Mouse (Mus musculus): Measurements from ENCODE around the gene Eif1. TPM values are rescaled to one million over a fixed set of nuclear protein-coding genes. Genes with fewer than 3 reads are reported as not detected.
"Not testable (repeated sequence)": the region's sequence is repeated elsewhere in the genome, so short reads cannot be mapped to it uniquely, and the experiment has no call there.

Eif1 gene
- total RNA-seq (2021) = 1,000 to 10,000 TPM; 1,270 to 1,308 TPM

DNA sequence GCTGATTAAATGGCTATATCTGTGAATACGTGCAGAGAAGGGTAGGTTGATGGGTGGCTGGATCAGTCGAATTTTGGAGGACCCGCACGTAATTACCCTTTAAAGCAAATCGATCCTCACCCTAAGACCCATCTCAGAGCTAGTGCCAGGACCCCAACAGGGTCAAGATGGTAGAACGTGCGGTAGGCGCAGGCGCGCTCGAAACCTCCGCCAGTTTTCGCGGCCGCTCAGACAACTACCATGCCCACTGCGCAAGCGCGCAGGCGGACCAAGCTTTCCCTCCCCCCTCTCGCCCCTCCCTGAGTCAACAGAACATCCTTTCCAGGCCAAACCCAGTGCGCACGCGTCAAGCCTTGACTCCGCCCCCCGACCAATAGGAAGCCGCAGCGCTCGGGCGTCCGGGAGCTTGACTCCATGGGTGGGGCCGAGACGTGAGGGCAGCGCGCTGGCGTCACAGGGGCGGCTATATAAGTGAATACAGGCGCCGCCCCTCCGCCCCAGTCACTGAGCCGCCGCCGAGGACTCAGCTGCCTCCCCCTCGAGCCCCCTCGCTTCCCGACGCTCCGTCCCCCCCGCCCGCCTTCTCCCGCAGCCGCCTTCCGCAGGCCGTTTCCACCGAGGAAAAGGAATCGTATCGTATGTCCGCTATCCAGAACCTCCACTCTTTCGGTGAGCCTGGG lies at the start of gene Eif1:
Eif1 (plus strand) TSS at position 394 of the 680 bp plus-strand sequence.
- intact Hi-C loops (cut with DNase I) = no loop called here
- DNase-seq = peak; percentile 100

DNA sequence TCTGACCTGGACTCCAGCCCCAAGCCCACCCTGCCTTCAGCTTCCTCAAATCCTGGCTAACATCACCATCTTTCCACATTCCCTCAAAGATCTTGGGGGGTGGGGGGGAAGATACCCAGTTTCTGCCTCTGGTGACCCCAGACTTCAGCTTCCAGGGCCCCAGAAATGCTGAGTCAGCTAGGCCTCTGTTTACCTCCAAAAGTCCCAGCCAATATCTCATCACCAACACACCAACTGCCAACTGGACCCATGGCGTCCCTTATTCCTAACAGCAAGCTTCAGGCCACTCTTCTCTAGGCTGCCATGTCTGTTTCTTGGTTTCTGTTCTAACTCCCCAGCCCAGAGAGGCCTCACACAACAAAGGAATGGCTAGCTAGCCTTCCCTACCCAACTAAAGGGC lies 47.8 kb upstream of the Eif1 start:
- intact Hi-C loops (cut with DNase I) = no loop called here

DNA sequence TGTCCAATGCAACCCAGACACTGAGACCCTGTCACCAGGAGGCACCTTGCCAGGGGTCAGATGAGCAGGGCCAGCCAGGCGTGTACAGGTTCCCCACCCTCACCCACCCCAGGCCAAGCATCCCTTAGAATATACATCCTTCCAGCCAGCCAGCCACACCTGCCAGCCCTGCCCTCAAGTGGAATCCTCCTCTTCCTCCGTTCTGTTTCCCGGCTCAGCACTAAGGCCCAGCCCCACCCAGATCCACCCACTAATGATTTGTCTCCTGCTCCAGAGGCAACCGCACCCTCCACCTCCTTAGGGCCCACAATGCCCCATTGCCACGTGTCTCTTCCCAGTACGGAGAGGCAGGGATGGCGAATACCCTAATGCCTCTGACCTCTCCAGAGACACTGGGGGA lies 45.0 kb upstream of the Eif1 start:
- DNase-seq = no peak
- intact Hi-C loops (cut with DNase I) = no loop called here

More for the DNA sequence above, 47.8 kb upstream of the Eif1 start:
- DNase-seq = no peak

DNA sequence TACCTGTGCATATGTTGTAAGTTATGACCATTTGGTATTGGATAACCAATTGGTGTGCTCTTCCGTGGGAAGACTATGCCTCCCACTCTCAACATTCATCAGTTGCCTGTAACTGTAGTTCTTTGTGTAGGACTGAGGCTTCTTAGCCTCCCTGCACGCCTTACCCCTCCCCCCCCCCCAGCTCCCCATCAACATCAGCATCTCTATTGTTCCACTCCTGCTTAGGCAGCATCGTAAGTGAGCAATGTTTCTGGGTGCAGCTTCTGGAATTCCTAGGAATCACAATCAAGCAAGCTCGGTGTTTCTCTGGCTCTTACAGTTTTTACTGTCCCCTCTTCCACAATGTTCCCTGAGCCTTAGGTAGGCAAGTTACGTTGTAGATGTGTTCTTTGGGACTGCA lies 44.2 kb upstream of the Eif1 start:
- DNase-seq = no peak
- intact Hi-C loops (cut with DNase I) = no loop called here

DNA sequence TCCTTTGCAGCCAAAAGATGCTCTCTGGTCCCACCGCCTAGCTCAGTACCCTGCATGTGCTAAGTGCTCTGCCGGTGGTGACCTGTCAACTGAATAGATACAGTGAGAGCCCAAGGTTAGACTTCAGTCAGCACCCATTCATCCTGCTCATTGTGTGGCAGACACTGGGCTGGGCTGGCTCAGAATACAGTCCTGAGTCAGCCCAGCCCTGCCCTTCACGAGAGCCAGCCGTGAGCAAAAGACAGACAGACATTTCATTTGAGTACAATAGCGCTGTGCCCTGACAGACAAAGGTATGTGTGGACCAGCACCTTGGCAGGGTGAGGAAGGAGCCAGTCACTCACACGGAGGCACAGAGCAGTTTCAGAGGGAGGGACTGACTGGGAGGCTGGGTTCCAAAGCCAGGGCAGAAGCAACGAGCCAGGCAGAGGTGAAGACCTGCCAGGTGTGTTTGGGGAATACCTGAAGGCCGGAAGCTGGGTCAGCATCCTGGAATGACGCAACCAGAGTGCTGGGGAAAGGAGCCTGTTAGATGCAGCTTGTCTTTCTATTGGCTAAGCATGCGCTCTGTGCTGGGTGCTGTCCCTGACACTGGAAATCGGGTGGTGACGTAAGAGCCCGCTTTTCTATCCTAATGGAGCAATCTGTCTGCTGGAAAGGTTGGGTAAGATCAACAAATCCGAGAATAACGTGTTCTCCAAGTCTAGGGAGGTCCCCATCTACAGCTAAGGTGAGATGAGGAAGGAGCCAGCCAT lies 41.8 kb upstream of the Eif1 start:
- no peak for DNase-seq
- intact Hi-C loops (cut with DNase I) = no loop called here

DNA sequence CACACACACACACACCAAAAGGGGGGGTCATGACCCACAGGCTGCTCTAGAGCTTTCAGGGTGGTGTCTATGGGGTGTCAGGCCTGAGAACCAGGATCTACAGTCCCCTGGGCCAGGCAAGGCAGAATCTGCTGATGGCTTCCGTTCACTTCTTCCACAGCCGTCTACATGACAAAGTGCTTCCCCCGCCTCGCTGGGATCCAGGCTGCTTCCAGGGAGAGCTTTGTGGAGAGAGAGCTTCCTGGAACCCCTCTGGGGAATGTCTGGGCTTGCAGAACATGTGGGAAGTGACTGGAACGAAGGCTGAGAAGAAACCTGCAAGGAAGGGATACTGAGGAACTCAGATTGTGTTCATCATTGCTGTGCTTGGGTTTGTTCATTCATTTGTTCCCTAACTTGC lies 40.9 kb upstream of the Eif1 start:
- intact Hi-C loops (cut with DNase I) = no loop called here
- DNase-seq = no peak

DNA sequence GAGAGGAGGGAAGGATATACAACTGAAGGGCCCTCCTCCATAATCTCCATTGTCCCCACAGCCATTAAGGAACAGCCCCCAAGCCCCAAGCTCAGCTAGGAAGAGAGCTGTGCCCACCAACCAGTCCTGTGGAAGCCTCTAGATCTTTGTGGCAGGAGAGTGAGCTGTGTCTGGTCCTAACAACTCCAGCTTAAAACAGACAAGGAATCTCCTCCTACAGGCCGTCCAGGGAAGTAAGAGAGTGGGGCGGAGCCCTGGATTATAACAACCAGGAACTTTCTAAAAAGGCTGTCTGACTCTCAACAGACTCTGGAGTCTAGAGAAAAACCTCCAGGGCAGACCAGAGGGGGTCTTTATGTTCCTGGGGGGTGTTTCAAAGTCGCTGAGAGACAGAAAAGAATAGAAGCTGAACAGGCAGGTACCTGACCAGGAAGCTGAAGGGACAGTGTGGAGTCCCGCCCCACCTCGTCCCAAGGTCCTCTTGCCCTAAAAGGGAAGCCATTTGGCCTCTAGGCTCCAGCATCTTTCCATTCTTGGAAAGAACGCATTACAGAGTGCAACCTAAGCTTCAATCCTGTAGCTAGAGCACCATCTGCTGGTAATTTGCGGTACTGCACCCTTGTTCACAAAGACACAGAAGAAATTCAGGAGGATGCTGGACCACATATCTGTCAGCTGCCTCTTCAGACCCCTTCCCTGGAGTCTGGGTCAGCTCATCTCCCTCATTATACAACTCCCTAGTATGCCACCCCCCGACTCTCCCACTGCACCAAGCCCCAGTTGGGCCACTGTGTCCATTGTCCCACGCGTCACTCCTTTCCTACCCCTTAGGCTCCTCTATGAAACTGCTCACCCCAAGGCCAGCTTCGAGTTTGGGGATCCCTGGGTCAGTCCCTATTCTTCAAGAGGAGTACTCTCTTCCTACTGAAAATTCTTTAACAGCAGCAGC lies 37.8 kb upstream of the Eif1 start:
- intact Hi-C loops (cut with DNase I) = loop anchor here (1.0 to 5.0 kb wide), 3 partner anchors 113 to 905 kb away; no protein-coding TSS in a partner anchor
- DNase-seq = peak; percentile 83 to 93

DNA sequence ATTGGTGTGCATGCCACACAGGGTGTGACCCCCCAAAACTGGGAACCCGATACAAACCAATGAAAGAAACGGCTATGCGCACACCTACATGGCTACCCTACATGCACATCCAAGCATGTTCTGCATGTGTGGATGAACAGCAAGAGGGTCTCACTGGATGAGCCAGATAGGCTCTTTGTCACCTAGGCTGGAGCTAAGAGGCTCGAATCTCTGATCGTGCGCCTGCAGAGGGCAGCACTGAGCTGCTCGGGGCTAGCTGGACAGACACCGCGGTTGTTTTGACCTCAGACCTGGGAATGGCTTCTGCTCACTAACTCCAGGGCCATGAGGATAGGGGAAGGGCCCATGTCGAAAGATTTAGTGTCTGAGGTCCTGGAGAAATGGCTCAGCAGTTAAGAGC lies 37.1 kb upstream of the Eif1 start:
- DNase-seq = peak; percentile 75 to 89
- intact Hi-C loops (cut with DNase I) = loop anchor here (1.0 to 5.0 kb wide), 3 partner anchors 113 to 905 kb away; no protein-coding TSS in a partner anchor

DNA sequence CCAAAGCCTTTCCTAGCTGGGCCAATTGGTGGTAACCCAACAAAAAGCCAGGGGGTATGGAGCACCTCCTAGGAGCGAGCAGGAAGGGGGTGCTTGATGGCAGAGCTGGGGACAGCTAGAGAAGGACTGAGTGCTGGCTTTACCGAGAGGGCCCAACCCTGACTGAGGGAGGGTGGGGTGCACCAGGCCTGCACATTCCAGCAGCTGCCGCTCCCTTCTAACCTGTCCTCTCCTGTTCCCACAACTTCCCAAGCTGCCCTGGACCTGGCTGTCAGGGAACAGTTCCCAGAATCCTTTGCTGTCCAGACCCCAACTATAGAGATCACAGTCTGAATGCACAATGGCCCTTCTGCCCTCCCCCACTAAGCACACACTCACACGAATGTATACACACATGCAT lies 34.7 kb upstream of the Eif1 start:
- intact Hi-C loops (cut with DNase I) = loop anchor here (5.0 kb wide), 1 partner anchor 908 kb away; no protein-coding TSS in a partner anchor
- no peak for DNase-seq

DNA sequence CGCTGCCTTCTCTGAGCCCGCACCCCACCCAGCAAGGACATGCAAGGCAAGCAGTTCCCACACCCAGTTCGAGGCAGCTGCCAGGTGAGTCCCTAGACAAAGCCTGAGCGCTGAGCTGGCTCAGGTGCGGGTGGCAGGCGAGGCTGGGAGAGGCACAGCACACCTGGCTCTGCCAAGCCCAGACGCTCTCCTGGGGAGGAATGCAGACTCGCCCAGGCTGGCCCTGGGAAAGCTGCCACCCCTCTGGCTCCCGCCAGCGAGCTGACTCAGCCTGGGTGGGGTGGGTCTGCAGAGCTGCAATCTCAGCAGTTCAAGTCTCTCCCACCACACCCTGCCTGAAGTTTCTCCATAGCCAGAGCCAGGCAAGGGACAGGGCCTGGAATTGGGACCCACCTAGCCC lies 32.7 kb upstream of the Eif1 start:
- intact Hi-C loops (cut with DNase I) = no loop called here

DNA sequence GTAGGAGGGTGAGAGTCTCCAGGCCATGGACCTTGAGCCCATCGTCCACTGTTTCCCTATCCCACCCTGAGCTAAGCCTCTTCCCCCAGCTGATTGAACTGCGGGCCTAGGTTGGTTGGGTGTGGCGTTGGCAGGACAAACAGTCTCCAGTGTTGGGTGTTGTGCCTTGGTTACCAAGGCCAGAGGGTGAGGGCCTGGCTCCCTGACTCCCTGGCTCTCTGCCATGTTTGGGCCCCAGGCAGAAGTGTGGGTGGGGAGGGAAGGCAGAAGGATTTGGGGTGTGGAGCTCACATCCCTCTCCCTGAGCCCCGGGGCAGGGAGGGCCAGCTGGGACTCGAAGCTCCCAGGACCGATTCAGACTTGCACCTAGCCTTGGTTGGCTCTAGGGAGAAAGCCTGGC lies 30.7 kb upstream of the Eif1 start:
- intact Hi-C loops (cut with DNase I) = no loop called here
- DNase-seq = peak; percentile 13 to 18

More for the DNA sequence above, 32.7 kb upstream of the Eif1 start:
- peak; percentile 53 to 60 for DNase-seq

DNA sequence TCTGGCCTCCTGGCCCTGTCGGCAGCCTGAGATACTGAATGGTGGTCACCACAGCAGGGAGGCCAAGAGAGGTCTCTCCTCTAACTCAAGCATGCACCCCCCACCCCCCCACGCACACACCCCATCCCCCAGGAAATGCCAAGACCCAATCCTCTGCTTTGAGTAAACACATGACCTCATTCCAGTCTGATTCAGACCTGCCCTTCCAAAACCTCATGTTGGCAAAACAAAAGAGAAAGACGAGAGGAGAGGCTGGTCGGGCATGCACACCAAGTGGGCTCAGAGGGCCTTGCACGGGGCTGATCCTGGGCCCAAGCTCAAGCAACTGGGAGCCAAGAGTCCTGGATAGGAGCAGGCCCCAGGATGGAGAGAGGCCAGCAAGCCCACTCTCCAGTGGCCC lies 29.4 kb upstream of the Eif1 start:
- DNase-seq = peak in 1 of 2 experiments; percentile 20
- intact Hi-C loops (cut with DNase I) = no loop called here

DNA sequence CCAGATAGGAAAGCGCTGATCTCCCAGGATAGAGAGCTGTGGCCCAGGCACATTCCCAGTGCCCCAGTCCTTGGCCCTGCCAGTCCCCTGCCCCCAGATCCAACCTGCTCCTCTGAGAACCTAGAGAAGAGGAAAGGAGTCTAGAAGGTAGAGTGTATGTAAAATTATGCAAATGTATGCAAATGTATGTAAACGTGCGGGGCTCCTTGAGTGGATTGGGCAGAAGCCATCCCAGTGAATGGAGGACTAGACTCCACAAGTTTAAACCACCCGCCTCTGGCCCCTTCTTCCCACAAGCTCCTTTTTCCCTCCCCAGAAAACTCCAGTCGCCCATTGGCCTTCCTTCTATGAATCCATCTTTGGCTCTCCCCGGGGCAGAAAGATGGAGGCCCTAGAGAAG lies 26.8 kb upstream of the Eif1 start:
- DNase-seq = no peak
- intact Hi-C loops (cut with DNase I) = no loop called here

DNA sequence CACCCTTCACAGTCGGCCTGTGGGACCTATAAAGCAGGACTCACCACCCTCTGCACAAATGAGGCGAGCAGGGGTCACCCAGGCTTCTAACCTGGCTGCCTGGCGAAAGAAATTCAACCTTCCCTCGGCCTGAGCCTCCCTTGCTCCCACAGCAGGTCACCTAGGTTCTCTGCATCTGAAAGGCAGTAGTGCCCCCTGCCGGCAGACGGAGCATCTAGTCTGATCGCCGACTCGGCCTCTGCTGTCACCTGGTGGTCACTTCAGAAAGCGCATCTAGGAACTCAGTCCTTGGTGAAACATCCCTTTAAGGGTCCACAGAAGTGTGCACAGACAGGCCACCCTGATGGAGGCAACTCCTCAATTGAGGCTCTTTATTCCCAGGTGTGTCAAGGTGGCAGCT lies 24.4 kb upstream of the Eif1 start:
- DNase-seq = peak; percentile 80 to 91
- intact Hi-C loops (cut with DNase I) = loop anchor here (5.0 kb wide), 3 partner anchors 128 to 913 kb away; no protein-coding TSS in a partner anchor

DNA sequence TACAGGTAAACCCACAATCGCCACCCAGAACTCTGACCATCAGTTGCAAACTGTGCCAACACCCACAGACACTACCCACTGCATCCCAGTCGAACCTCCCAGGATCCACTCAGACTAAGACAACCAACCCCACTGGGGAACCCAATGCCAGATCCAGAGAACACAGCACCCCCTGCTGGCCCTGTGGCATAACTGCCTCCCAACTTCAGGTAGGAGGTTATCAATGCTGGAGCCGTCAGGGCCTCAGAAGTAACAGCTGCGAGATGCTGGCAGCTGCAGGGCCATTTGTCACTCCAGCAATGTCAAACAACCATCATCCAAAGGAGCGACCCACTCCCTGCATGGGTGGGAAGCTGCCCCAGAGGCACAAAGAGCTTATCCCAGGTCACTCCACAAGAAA lies 21.9 kb upstream of the Eif1 start:
- intact Hi-C loops (cut with DNase I) = loop anchor here (5.0 kb wide), 3 partner anchors 130 to 916 kb away; no protein-coding TSS in a partner anchor
- peak in 1 of 2 experiments; percentile 15 for DNase-seq

DNA sequence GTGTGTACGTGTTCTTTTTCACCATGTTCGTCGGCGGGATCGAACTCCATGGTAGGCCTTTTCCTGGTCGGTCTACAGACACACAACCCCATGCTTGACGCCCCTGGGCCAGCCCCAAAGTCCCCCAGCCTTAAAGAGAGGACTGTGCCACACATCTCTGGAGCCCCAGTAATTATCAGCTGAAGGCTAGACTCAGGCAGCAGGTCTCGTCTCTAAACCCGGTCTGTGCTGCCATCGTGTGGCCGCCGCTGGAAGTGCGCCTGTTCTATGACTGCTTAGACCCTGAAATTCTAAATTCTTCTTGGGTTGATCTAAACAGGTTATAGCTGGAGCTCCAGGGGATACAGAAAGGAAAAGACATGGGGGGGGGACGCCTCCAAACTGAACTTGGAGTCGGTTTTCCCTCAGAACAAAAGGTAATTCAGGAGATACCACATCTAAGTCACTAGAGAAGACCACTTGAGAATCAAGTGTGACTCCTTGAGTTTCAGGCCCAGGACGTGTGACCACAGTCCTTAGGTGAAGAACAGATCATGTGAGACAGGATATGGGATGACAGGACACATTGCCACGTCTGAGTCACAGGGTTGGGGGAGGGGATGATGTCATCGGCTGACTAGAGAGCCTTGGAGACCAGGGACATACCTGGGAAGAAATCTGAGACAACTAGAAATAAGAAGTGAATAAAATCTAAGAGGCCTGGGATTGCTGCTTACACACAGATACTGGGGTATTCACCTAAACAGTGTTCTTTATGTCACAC lies 21.2 kb upstream of the Eif1 start:
- DNase-seq = peak; percentile 80 to 90
- intact Hi-C loops (cut with DNase I) = loop anchor here (5.0 kb wide), 3 partner anchors 131 to 916 kb away; no protein-coding TSS in a partner anchor

DNA sequence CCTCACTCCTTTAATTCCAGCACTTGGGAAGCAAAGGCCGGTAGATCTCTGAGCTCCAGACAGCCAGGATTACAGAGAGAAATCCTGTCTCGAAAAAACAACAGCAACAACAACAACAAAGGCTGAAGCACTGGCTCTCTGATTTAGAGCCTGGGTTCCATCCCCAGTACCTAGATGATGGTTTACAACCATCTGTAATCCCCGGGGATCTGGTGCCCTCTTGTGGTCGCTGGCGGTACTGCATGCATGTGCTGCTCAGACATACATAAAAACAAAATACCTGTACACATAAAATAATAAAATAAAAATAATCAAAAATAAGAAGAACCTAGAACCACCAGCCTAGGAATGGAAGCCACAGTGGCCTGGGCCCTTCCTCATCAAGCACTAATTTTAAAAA lies 19.4 kb upstream of the Eif1 start:
- intact Hi-C loops (cut with DNase I) = no loop called here
- DNase-seq = peak; percentile 42 to 72

DNA sequence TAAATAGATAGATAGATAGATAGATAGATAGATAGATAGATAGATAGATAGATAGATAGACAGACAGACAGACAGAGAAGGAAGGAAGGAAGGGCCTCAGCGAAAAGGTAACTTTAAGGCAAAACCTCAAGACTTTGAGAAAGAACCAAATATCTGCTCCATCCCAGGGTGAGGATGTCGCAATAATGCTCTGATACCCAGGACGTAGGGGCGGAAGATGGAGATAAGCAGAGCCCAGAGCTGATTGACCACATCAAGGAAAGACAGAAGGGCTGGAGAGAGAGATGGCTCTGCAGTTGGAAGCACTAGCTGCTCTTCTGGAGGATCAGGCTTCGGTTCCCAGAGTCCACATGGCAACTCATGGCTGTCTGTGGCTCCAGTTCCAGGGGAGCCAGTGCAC lies 18.4 kb upstream of the Eif1 start:
- no peak for DNase-seq
- intact Hi-C loops (cut with DNase I) = no loop called here

DNA sequence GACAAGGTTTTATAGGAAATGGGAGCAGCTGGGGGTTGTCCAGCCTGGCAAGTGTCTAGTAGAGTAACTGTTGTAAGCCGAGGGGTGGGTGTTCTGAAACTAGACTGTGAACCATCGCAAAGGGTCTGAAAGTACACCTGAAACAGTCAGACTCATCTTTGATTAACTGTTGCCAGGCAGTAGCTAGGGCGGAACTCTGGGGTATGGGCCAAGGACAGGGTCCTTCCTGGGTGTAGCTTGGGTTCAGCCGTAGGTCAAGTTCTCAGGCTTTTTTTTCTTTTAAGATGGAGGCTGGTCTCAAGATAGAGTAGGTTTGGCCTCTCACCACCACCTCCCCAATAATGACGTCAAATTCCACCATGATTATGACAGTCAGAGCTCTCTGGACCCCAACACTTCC lies 11.8 kb upstream of the Eif1 start:
- no peak for DNase-seq
- intact Hi-C loops (cut with DNase I) = no loop called here

DNA sequence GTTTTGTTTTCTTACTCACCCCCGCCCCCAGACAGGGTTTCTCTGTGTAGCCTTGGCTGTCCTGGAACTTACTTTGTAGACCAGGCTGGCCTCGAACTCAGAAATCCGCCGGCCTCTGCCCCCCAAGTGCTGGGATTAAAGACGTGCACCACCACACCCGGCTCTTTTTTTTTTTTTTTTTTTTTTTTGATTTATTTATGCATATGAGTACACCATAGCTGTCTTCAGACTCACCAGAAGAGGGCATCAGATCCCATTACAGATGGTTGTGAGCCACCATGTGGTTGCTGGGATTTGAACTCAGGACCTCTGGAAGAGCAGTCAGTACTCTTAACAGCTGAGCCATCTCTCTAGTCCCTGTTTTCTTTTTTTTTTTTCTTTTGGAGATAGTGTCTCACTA lies 11.0 kb upstream of the Eif1 start:
- DNase-seq; intact Hi-C loops (cut with DNase I): not testable (repeated sequence)
